Mouse (Mus musculus) liver, embryonic 14.5 days (tissue): ENCODE measurements at regions not wholly inside any gene's neighbourhood (a gene's known extent, or its start where the extent isn't known, plus 50 kb on each side); places are given as distances from the start of the nearest gene placed in this dataset.

Experiments
- ATAC-seq: fragments of 200-750 bp; cut with Nextera tagmentation; 2 replicates; pipeline ENCODE4 v1.8.0; 2017; ENCODE audit warnings: moderate number of reproducible peaks, mild to moderate bottlenecking, moderate library complexity; ENCODE audit not compliant: insufficient read depth
- DNase-seq, 3 experiments: peaks; one replicate each; pipeline ENCODE4 v3.0.0-alpha.2; 2012 to 2013; ENCODE audit warnings: low read depth in 3 of 3, low spot score in 3 of 3
- H3K27ac ChIP-seq: fragments of 300-500 bp; sonication (generic); 2 replicates; pipeline ENCODE4 v1.5.1; 2014; ENCODE audit warnings: moderate library complexity, mild to moderate bottlenecking, control low read depth, inconsistent platforms
- H3K27me3 ChIP-seq: fragments of 300-500 bp; sonication (generic); 2 replicates; pipeline ENCODE4 v1.6.1; 2014; ENCODE audit warnings: mild to moderate bottlenecking, low read length, moderate library complexity; ENCODE audit not compliant: control insufficient read depth, insufficient read depth
- H3K36me3 ChIP-seq: fragments of 300-500 bp; sonication (generic); replicated peaks from 2 replicates; pipeline ENCODE4 v1.6.1; 2014; ENCODE audit warnings: low read depth; ENCODE audit not compliant: control insufficient read depth, insufficient read depth
- H3K4me1 ChIP-seq, 2 experiments: fragments of 200-500 bp in 1 of 2; fragments of 300-500 bp in 1 of 2; sonication (generic) in 1 of 2; replicated peaks; 2 replicates each; pipeline ENCODE4 v1.6.1; 2012 to 2014; ENCODE audit warnings: antibody characterized with exemption in 1 of 2, inconsistent platforms in 1 of 2, low read length in 1 of 2; ENCODE audit not compliant: control insufficient read depth in 2 of 2, insufficient read depth in 2 of 2
- H3K4me2 ChIP-seq: fragments of 300-500 bp; sonication (generic); 2 replicates; pipeline ENCODE4 v1.6.1; 2014; ENCODE audit warnings: low read depth, mild to moderate bottlenecking, control low read depth, moderate library complexity
- H3K4me3 ChIP-seq, 2 experiments: fragments of 200-500 bp in 1 of 2; fragments of 300-500 bp in 1 of 2; sonication (generic) in 1 of 2; 2 replicates each; pipeline ENCODE4 v1.5.1; 2012 to 2014; ENCODE audit warnings: low read depth in 2 of 2, low read length in 2 of 2, mild to moderate bottlenecking in 2 of 2, control low read depth in 1 of 2, inconsistent platforms in 1 of 2, moderate library complexity in 1 of 2; ENCODE audit not compliant: insufficient read depth in 1 of 2
- H3K9ac ChIP-seq: fragments of 300-500 bp; sonication (generic); replicated peaks from 2 replicates; pipeline ENCODE4 v1.6.1; 2014; ENCODE audit warnings: mild to moderate bottlenecking, control low read depth, moderate library complexity
- H3K9me3 ChIP-seq: fragments of 300-500 bp; sonication (generic); 2 replicates; pipeline ENCODE4 v1.6.1; 2016; ENCODE audit warnings: low read length, mixed read lengths; ENCODE audit not compliant: control insufficient read depth
- CTCF ChIP-seq: IDR thresholded peaks from 2 replicates; pipeline ENCODE4 v1.5.1; 2016; ENCODE audit warnings: antibody characterized with exemption, low read depth, control low read depth
- EP300 ChIP-seq: IDR thresholded peaks from 2 replicates; pipeline ENCODE4 v1.6.1; 2016; ENCODE audit warnings: antibody characterized with exemption, low read depth
- WGBS: fragments of 180-500 bp; shearing (Covaris S2); extraction: QIAGEN DNeasy Blood & Tissue Kit; methylation state at CpG from one replicate; pipeline ENCODE4 v1.1.7; 2014; ENCODE audit not compliant: insufficient replicate concordance; 5-methylcytosine and 5-hydroxymethylcytosine counted together

GRCm38 (mm10) chr5:64430501-64430900, 274.4 kb downstream of the Tbc1d1 start:
- 76% methylated on average over 3 of the region's 3 CpGs for WGBS
- TF ChIP-seq CTCF (no peak), EP300 (no peak)
- DNase-seq (no peak), ATAC-seq (no peak)
- Histone ChIP-seq H3K4me1 (peaks cover 22 to 32% of the 10 kb centered on the region in 2 experiments), H3K4me2 (no peak overlapping the region), H3K27me3 (no peaks in the 10 kb centered on the region), H3K36me3 (no peaks in the 10 kb centered on the region), H3K27ac (no peak overlapping the region), H3K4me3 (no peak overlapping the region), H3K9me3 (no peaks in the 10 kb centered on the region), H3K9ac (no peak overlapping the region)

GRCm38 (mm10) chr5:64431624-64432023, 275.5 kb downstream of the Tbc1d1 start:
- Histone ChIP-seq H3K9me3 (no peaks in the 10 kb centered on the region), H3K4me2 (peak overlapping the region; percentile 32; the same call in 1 of the 2 replicates), H3K4me1 (peaks cover 33 to 42% of the 10 kb centered on the region in 2 experiments), H3K36me3 (no peaks in the 10 kb centered on the region), H3K27ac (no peak overlapping the region), H3K4me3 (no peak overlapping the region), H3K27me3 (no peaks in the 10 kb centered on the region), H3K9ac (0 out of 2 replicates have a peak overlapping the region, but pooled peaks have one; percentile 9)
- DNase-seq (no peak), ATAC-seq (no peak)
- WGBS, result 55% methylated on average over 6 of the region's 6 CpGs
- TF ChIP-seq CTCF (no peak), EP300 (no peak)

GRCm38 (mm10) chr5:64433786-64434185, 277.7 kb downstream of the Tbc1d1 start:
- no peaks in the 10 kb centered on the region for H3K27me3 ChIP-seq
- ATAC-seq (no peak), DNase-seq (no peak)
- no peaks in the 10 kb centered on the region for H3K9me3 ChIP-seq
- H3K4me1 ChIP-seq, result peaks cover 53 to 63% of the 10 kb centered on the region in 2 experiments
- TF ChIP-seq EP300 (no peak), CTCF (no peak)
- H3K4me3 ChIP-seq, result no peak overlapping the region
- no peak overlapping the region for H3K9ac ChIP-seq
- H3K36me3 ChIP-seq, result no peaks in the 10 kb centered on the region
- H3K27ac ChIP-seq, result no peak overlapping the region
- H3K4me2 ChIP-seq, result no peak overlapping the region
- 82% methylated on average over 5 of the region's 5 CpGs for WGBS

GRCm38 (mm10) chr5:64435491-64435890, 279.4 kb downstream of the Tbc1d1 start:
- Histone ChIP-seq H3K4me1 (peaks cover 58 to 63% of the 10 kb centered on the region in 2 experiments), H3K9me3 (no peaks in the 10 kb centered on the region), H3K9ac (peak overlapping the region; percentile 52), H3K27me3 (no peaks in the 10 kb centered on the region), H3K4me3 (peak overlapping the region in 1 of 2 experiments; percentile 29; a peak in 2 of 4 replicates), H3K4me2 (peak overlapping the region; percentile 64), H3K27ac (peak overlapping the region; percentile 88), H3K36me3 (no peaks in the 10 kb centered on the region)
- WGBS, result 20% methylated on average over 3 of the region's 3 CpGs
- TF ChIP-seq EP300 (peak; percentile 92), CTCF (no peak)
- peak; percentile 90 to 92 (median 91) for DNase-seq
- peak; percentile 100 for ATAC-seq

GRCm38 (mm10) chr5:64435958-64436357, 279.9 kb downstream of the Tbc1d1 start:
- peaks cover 58 to 61% of the 10 kb centered on the region in 2 experiments for H3K4me1 ChIP-seq
- WGBS, result 48% methylated on average over 2 of the region's 2 CpGs
- H3K27ac ChIP-seq, result peak overlapping the region; percentile 88
- DNase-seq, result no peak
- TF ChIP-seq EP300, result no peak
- TF ChIP-seq CTCF, result no peak
- peak overlapping the region; percentile 44 for H3K9ac ChIP-seq
- H3K4me2 ChIP-seq, result peak overlapping the region; percentile 64
- H3K36me3 ChIP-seq, result no peaks in the 10 kb centered on the region
- H3K27me3 ChIP-seq, result no peaks in the 10 kb centered on the region
- ATAC-seq, result no peak
- no peaks in the 10 kb centered on the region for H3K9me3 ChIP-seq
- H3K4me3 ChIP-seq, result no peak overlapping the region; a peak in 1 of 4 replicates

DNA sequence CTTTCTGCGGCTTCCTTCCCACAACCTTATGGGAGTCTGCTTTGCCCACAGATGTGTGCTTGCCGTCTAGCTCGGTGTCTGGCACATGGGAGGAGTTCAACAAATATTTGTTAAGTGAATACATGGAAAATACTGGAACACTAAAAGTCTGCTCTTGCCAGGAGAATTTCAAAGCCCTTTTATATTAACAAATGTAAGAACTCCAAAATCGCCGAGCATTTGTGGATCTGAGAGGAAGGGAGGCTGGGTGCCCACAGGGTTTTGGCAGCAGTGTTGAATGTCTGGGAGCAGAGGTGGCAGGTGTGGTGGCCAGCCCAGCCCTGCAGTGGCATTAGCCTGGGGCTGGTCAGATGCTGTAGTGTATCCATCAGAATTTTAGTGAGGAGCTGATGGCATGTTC, 281.6 kb downstream of the Tbc1d1 start:
- no peaks in the 10 kb centered on the region for H3K36me3 ChIP-seq
- H3K27me3 ChIP-seq, result no peaks in the 10 kb centered on the region
- 74% methylated on average over 5 of the region's 5 CpGs for WGBS
- no peak overlapping the region for H3K9ac ChIP-seq
- no peak for DNase-seq
- peaks cover 45 to 49% of the 10 kb centered on the region in 2 experiments for H3K4me1 ChIP-seq
- no peak overlapping the region for H3K4me3 ChIP-seq
- no peak for ATAC-seq
- TF ChIP-seq EP300 (no peak), CTCF (no peak)
- no peak overlapping the region for H3K27ac ChIP-seq
- H3K4me2 ChIP-seq, result no peak overlapping the region
- no peaks in the 10 kb centered on the region for H3K9me3 ChIP-seq
